Mouse (Mus musculus): ENCODE measurements around the gene Gm11114. TPM values are rescaled to one million over a fixed set of nuclear protein-coding genes. Genes with fewer than 3 reads are reported as not detected.

The Gm11114 gene
- not detected for total RNA-seq (2023)

DNA sequence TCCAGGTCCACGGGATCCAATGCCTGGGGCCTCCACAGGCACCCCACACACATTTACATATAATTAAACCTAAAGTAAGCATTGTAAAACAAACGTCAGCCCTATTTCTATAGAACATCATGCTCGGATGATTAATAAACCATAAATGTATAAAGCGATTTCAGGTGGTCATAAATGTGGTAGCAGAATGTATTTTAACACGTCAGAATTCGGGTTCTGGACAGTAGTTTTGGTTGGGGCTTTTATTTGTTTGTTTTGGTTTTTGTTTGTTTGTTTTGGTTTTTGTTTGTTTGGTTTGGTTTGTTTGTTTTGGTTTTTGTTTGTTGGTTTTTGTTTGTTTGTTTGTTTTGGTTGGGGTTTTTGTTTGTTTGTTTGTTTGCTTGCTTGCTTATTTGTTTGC, at the start of gene Gm11114:
Gene Gm11114 (plus strand): TSS at position 301 of the 400 bp plus-strand sequence.

DNA sequence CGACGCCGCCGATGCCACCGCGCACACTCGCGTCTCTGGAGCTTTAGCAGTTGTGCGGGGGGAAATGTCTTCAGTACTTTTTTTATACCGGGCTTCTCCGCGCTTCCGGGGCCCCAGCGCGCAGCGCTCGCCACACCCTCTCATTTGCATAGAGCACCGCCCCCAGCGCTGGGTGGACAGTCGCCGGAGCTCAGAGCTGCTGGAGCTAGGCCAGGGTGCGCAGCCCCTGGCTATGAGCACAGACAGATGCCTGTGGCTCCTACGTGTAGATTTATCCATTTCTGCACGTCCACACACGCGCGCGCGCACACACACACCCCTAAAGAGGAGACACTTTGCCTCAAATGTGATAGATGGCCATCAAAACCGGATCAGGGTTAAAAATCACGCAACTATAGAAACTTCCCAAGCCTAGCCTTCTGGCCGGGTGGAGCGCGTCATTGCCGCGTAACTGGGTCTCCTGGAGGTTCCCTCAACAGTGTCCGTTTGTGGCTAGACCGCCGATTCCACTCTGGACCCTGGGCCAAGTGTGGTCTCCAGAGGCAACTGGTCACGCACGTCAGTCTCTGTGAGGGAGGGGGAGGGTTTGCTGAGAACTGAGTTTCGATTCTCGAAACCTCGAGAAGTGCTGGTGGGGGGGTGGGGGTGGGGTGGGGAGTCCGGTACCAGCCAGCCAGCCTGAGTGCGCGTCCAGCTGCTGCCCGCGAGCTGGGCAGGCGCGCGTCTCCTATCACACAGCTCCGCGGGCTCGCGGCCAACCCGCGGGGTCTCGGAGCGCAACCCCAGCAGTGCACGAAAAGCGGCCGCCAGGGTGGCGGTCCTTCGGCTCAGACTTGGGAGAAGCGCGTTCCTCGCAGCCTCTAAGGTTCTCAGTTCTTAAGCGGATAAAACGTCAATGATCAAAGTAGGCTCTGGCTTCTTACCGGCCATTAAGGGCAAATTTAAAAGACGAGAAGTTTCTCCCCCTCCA, 15.0 kb downstream of the Gm11114 start, which contains the start of gene Tent5a:
Gene Tent5a (minus strand): TSS at position 107 of the 970 bp plus-strand sequence.

Other genes with a start within 250 kb of the Gm11114 start
- 10 to 100 TPM; 22.6 to 23.2 TPM for gene Tent5a, start 14.6 kb downstream of the Gm11114 start, total RNA-seq (2023)